Comparison of ENCODE assay signal across 18 mouse cellular contexts in the genomic region with DNA sequence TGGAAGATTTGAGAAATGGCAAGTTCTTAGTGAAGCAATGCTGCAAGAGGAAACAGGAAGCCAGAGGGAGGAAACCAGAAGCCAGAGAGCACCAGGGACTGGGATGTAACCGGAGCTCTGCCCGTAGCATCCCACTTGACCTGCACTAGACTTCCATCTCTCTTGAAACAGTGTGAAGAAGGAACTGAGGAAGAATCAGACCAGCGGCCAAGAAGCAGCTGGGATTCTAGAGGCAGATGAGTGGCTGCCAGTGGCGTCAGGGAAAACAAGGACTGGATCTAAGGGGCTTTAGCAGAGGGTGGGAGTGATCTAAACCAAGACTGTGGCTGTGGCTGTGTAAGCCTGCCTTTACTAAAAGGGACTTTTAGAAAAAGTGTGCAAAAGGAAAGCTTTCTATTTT.
DNase-seq lines count a peak whose midpoint lies in the region; ATAC-seq lines count a peak whose summit lies in the region.
"Had no signal": no experiment of that assay in that cellular context is flagged by ENCODE, and none has a peak within 500 bp of the region (broad histone marks: within the 10 kb centered on the region; RNA-seq: fewer than 3 reads in every experiment).

No protein-coding gene starts in this region.

- DNase-seq in heart, adult 18-20 months, result peak; percentile 10 to 12
- no peak for DNase-seq in heart, postnatal 25 days (ENCODE audit: low spot score)
- peak; percentile 21 for DNase-seq in kidney, postnatal 14 days
- DNase-seq in kidney, adult 18-20 months, result no peak
- peak; percentile 21 for DNase-seq in ZHBTc4 (ENCODE audit: low read depth, low spot score)
- DNase-seq in gastrocnemius, postnatal 10 days, result peak; percentile 16
- no peak for DNase-seq in hindbrain, embryonic 11.5 days (ENCODE audit: low spot score)
- DNase-seq: cerebellum, postnatal 36 days; kidney, adult 9 months; thymus, postnatal 4 days had no signal

- no peak for ATAC-seq in hindbrain, embryonic 11.5 days (ENCODE audit: low FRiP score)
- no peak for ATAC-seq in midbrain, embryonic 13.5 days
- ATAC-seq: CD4-positive, CD25-positive, alpha-beta regulatory T cell, adult 4 months; forebrain, embryonic 15.5 days; hindbrain, embryonic 16.5 days had no signal

- H3K9me3 ChIP-seq in hindbrain, embryonic 11.5 days (ENCODE audit: control insufficient read depth, low read length), result no peaks in the 10 kb centered on the region
- H3K9me3 ChIP-seq in midbrain, embryonic 13.5 days, result no peaks in the 10 kb centered on the region
- H3K9me3 ChIP-seq: forebrain, embryonic 15.5 days; heart, embryonic 15.5 days; limb, embryonic 15.5 days; midbrain, embryonic 12.5 days had no signal

- H3K27ac ChIP-seq in hindbrain, embryonic 11.5 days (ENCODE audit: low read depth, low read length), result no peak overlapping the region
- H3K27ac ChIP-seq in midbrain, embryonic 13.5 days, result no peak overlapping the region
- H3K27ac ChIP-seq: forebrain, embryonic 15.5 days; heart, embryonic 15.5 days; limb, embryonic 15.5 days; midbrain, embryonic 12.5 days had no signal

- H3K9ac ChIP-seq in hindbrain, embryonic 11.5 days (ENCODE audit: low read depth, low read length), result no peak overlapping the region
- H3K9ac ChIP-seq in midbrain, embryonic 13.5 days (replicated peaks), result no peak overlapping the region
- H3K9ac ChIP-seq: forebrain, embryonic 15.5 days; heart, embryonic 15.5 days; limb, embryonic 15.5 days; midbrain, embryonic 12.5 days had no signal

- no peak overlapping the region for H3K4me3 ChIP-seq in hindbrain, embryonic 11.5 days (ENCODE audit: low read depth, low read length)
- no peak overlapping the region for H3K4me3 ChIP-seq in midbrain, embryonic 13.5 days (replicated peaks)
- H3K4me3 ChIP-seq: erythroblast, embryonic 14.5 days; forebrain, embryonic 15.5 days; heart, embryonic 15.5 days; limb, embryonic 15.5 days; midbrain, embryonic 12.5 days had no signal

- WGBS in hindbrain, embryonic 11.5 days, result 61% methylated on average over 4 of the region's 4 CpGs
- 61% methylated on average over 4 of the region's 4 CpGs for WGBS in midbrain, embryonic 13.5 days

- H3K27me3 ChIP-seq in hindbrain, embryonic 11.5 days (ENCODE audit: control insufficient read depth, insufficient read depth, low read length), result no peaks in the 10 kb centered on the region
- no peaks in the 10 kb centered on the region for H3K27me3 ChIP-seq in midbrain, embryonic 13.5 days
- H3K27me3 ChIP-seq: forebrain, embryonic 15.5 days; heart, embryonic 15.5 days; midbrain, embryonic 12.5 days had no signal

- H3K36me3 ChIP-seq in hindbrain, embryonic 11.5 days (ENCODE audit: control insufficient read depth, insufficient read depth, low read length), result no peaks in the 10 kb centered on the region
- H3K36me3 ChIP-seq in midbrain, embryonic 13.5 days, result peaks cover 17% of the 10 kb centered on the region
- H3K36me3 ChIP-seq: forebrain, embryonic 15.5 days had no signal

- no peak overlapping the region for H3K4me2 ChIP-seq in hindbrain, embryonic 11.5 days (replicated peaks; ENCODE audit: low read depth, low read length)
- no peak overlapping the region for H3K4me2 ChIP-seq in midbrain, embryonic 13.5 days (replicated peaks)
- H3K4me2 ChIP-seq: forebrain, embryonic 15.5 days; heart, embryonic 15.5 days; limb, embryonic 15.5 days; midbrain, embryonic 12.5 days had no signal

- H3K4me1 ChIP-seq in hindbrain, embryonic 11.5 days (replicated peaks; ENCODE audit: control insufficient read depth, insufficient read depth, low read length), result no peaks in the 10 kb centered on the region
- H3K4me1 ChIP-seq in midbrain, embryonic 13.5 days (replicated peaks), result peaks cover 16% of the 10 kb centered on the region

- intact Hi-C loops in heart, postnatal 25 days (cut with DNase I), result no loop called here

Comparison
In these comparisons a context has a peak if more than half of its experiments do, and no peak if none do; other contexts are left out.
1. DNase-seq: peak in heart, adult 18-20 months (2 of 2), kidney, postnatal 14 days (single experiment), ZHBTc4 (single experiment) and gastrocnemius, postnatal 10 days (single experiment); none in heart, postnatal 25 days (single experiment), kidney, adult 18-20 months (single experiment) and hindbrain, embryonic 11.5 days (single experiment).